Mouse (Mus musculus) layer of hippocampus, postnatal 10 days (tissue): ENCODE data around the gene Gpatch2. TPM values are rescaled to one million over a fixed set of nuclear protein-coding genes. Genes with fewer than 3 reads are reported as not detected.

Experiments
- DNase-seq, 2 experiments: peaks; one replicate each; pipeline ENCODE4 v3.0.0; 2021; ENCODE audit warnings: low spot score in 2 of 2
- total RNA-seq, 2 experiments: library from RNA; stranded (reverse); gene quantifications; 2 replicates each; pipeline ENCODE4 v1.2.3; 2021

The Gpatch2 gene
- total RNA-seq, 2 experiments from 2014 or later, result 20.2 to 25.9 TPM

- no peak for DNase-seq
Observed at GRCm38 (mm10) chr1:187244734-187245133, 29.4 kb downstream of the Gpatch2 start.

- no peak for DNase-seq
Observed at GRCm38 (mm10) chr1:187250741-187251262, 35.5 kb downstream of the Gpatch2 start.

DNA sequence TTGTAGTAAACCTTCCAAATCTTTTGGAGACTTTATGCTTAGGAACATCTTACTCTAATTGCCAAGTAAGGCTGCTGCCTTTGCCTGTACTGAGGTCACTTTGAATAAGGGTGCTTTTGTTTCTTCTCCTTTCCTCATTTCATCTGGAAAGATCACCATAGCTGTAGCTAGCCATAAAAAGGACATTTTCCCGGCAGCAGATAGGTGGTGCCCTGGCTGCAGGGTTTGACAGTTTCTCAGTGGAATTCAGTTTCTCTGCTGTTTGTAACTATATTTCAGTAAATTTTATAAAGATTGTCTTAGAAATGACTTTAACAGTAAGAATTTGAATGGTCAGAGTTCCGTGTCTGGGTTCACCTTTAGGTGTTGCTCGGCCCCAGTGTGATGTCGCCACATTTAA, 43.4 kb downstream of the Gpatch2 start:
- no peak for DNase-seq

DNA sequence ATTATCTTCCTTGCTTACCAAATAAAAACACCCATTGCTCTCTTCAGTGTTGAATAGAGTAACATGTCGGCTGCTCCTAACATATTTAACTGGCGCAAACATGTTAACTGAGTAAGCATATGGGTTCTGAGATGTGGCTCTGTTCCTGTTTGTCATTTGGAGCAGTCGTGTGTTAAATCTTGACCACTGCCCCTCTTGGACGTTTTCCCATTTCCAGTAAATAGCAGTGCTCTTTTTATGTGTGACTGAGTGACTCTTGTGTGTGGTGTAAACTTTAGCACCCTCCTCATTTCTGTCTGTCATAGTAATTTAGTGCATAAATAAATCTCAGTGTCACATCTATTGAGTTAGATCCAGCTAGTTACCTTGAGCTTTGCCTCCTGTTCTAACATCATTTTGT, 52.3 kb downstream of the Gpatch2 start:
- no peak for DNase-seq

GRCm38 (mm10) chr1:187270318-187271247, 55.3 kb downstream of the Gpatch2 start:
- no peak for DNase-seq

DNA sequence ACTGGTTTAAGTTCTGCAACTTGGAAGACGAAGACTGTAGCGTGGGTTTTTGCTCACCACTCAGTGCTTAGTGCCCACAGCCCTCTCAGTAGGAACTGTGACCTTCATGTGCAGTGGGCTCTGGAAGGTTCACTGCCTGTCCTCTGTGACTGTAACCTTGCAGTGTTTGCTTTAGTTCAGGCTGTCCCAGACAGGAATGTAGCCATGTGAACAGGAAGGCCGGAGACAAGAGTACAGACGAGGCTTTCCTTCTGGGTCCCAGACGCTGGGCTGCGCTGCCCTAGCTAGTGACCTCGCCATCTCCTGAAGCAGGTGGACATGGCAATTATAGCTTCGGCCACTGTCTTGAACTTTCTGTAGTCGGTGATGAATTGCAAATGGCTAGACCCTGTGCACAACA, 62.0 kb downstream of the Gpatch2 start:
- DNase-seq, result no peak

DNA sequence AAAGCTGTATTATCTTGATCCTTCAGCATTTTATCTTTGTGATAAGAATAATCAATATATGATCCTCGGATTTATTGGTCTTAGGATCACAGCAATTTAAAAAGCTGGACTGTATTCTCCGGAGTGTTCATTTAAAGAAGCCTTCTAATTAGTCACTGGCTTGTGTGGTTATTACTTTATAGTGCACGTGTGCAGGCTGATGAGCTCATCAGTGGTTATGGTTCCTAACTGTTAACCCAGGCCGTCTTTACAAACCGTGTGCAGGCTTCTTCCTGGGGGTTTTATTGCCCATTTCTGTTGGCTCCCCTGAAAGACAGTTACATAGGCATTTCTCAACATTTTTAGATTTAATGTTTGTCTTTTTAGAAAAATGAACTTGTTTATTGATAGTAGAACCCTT, 63.2 kb downstream of the Gpatch2 start:
- no peak for DNase-seq

GRCm38 (mm10) chr1:187279776-187280175, 64.5 kb downstream of the Gpatch2 start:
- no peak for DNase-seq

GRCm38 (mm10) chr1:187282321-187282720, 67.0 kb downstream of the Gpatch2 start:
- no peak for DNase-seq

DNA sequence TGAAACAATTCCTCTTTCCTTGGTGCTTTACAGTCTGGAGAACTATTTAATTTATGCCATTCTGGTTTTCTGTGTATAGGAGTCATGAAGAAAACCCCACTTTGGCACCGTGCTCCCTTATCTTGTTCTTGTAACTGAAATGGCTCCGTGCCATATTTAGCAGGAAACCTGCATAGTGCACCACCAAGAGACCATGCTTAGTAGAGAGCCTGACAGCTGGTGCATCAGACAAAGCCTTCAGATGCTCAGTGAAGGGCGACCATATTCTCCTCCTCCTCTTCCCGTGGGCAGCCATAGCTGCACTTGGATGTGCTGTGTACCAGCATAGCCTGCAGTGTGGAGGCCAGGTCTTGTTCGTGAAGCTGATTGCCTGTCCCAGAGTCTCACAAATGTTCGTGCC, 67.5 kb downstream of the Gpatch2 start:
- peak; percentile 11 to 17 for DNase-seq

- DNase-seq, result no peak
Observed at GRCm38 (mm10) chr1:187285735-187286134, 70.4 kb downstream of the Gpatch2 start.

GRCm38 (mm10) chr1:187286411-187286810, 71.1 kb downstream of the Gpatch2 start:
- DNase-seq, result no peak

- no peak for DNase-seq
Observed at GRCm38 (mm10) chr1:187286924-187287323, 71.6 kb downstream of the Gpatch2 start.

GRCm38 (mm10) chr1:187290186-187290585, 74.9 kb downstream of the Gpatch2 start:
- no peak for DNase-seq

DNA sequence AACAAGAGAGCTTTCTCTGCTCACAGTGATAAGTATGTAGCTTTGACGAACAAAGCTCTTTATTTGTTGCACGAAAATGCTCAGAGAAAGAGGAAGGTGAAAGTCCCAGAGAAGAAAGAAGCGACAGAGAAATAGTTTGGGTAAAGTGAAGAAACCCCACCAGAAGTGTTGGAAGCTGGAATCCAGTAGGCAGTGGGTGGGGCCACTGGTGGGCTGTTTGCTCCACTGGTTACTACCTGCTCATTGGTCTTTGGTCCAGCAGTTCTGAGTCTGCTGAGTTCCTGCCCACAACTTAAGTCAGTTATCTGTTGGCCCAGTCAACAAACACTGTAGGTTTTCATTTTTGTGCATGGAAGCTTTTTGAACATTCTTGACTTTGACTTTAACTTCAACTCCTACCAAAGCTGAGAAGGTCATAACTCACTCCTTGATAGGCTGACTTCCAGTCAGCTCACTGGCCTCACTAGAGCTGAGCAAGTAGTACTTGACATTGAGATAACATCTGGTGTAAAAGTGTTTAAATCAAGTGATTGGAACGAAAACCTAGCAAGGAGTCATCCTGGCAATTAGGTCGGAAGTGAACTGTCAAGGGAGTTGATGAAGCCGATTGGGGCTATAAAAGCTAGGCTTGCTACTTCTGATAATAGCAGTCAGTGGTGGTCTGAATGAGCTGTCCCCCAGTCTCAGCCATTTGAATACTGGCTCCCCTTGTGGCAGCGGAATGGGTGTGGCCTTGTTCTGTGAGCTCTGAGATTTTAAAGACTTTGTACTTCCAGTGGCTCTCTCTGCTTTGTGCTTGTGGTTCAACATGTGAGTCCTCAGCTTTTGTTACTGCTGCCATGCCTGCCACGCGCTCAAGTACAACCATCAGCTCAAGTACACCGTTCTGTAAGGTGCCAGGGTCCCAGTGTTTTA, 76.4 kb downstream of the Gpatch2 start:
- DNase-seq, result no peak

- no peak for DNase-seq
Observed at GRCm38 (mm10) chr1:187292395-187292749, 77.1 kb downstream of the Gpatch2 start.

- no peak for DNase-seq
Observed at GRCm38 (mm10) chr1:187293233-187293632, 77.9 kb downstream of the Gpatch2 start.

DNA sequence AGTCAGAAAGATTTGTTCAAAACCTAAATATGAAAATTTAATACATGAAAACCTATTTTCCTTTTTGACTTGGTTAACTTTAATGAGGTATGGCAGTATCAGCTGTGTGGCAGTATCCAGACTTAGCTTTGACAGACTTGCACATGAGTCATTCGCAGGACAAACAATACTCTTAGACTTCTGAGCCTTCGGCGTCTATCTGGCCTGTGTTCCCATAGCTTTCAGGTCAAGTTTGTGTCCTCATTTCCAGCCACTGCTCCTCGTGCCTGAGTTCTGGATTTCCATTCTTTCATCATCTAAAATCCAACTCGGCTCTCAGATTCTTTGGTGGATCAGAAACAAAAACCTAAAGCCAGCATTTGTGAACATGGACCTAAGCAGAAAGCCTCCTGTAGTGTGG, 79.2 kb downstream of the Gpatch2 start:
- DNase-seq, result no peak

DNA sequence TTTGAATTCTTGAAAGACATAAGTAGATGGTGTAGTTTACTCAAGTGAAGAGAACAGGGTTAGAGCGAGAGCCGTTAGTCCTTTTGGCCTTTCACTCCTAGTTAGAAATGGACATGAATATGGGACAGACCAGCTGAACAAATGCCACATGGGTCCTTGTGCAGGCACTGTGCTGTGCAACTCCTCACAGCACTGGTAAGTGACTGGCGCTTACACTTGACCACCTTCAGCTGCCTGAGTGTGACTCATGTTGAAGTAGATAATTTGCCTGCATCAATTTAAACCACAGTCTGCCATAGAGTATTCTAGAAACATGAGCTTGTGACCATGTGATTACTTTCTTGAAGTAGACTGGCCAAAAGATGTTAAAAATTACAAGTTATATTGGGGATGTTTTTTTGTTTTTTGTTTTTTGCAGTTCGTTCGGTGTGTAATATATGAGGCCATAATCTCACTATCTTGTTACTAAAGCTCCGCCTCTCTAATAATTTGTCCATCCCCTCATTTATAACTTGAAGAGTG, 79.8 kb downstream of the Gpatch2 start:
- DNase-seq, result no peak

DNA sequence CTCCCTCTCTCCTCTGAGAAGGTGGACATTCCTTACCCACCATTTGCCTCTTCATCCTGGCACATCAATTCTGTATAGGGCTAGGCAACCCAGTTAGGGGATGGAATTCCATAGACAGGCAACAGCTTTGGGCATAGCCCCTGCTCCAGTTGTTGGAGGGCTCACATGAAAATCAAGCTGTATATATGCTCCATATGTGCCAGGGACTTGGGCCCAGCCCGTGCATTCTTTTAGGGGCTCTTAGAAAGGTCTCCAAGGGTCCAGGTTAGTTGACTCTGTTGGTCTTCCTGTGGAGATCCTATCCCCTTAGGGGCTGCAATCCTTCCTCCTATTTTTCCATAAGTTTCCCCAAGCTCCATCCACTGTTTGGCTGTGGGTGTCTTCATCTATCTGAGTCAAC, 80.4 kb downstream of the Gpatch2 start:
- DNase-seq, result no peak

GRCm38 (mm10) chr1:187299236-187299635, 83.9 kb downstream of the Gpatch2 start:
- DNase-seq, result no peak

GRCm38 (mm10) chr1:187300626-187301025, 85.3 kb downstream of the Gpatch2 start:
- peak; percentile 19 to 43 for DNase-seq
